20 mouse cellular contexts compared by ENCODE assay signal in genomic region chr7:132333078-132333477, GRCm38 (mm10). TPM values are rescaled to one million over a fixed set of nuclear protein-coding genes. Genes with fewer than 3 reads are reported as not detected.
DNase-seq lines count a peak whose midpoint lies in the region; ATAC-seq and TF ChIP-seq lines count a peak whose summit lies in the region.
"Had no signal": no experiment of that assay in that cellular context is flagged by ENCODE, and none has a peak within 500 bp of the region (broad histone marks: within the 10 kb centered on the region; RNA-seq: fewer than 3 reads in every experiment).

No protein-coding gene starts in this region.

- H3K79me2 ChIP-seq in MEL (ENCODE audit: control insufficient read depth, insufficient read depth, low read length, poor library complexity) = no peaks in the 10 kb centered on the region

- peaks cover 28 to 46% of the 10 kb centered on the region in 2 experiments for H3K4me1 ChIP-seq in MEL (ENCODE audit: control insufficient read depth in 1 of 2, insufficient read depth in 2 of 2, low read length in 2 of 2)

- no peak overlapping the region for H3K27ac ChIP-seq in MEL (ENCODE audit: control insufficient read depth, low read depth, low read length)
- H3K27ac ChIP-seq: embryonic facial prominence, embryonic 15.5 days; forebrain, embryonic 10.5 days; heart, embryonic 13.5 days; hindbrain, embryonic 14.5 days had no signal

- peak; percentile 72 for ATAC-seq in granulocyte monocyte progenitor cell, adult 5-6 weeks (replicated peaks; ENCODE audit: poor library complexity, severe bottlenecking)
- ATAC-seq: CD4-positive, CD25-positive, alpha-beta regulatory T cell, adult 4 months; forebrain, embryonic 14.5 days had no signal

- no peaks in the 10 kb centered on the region for H3K27me3 ChIP-seq in MEL (ENCODE audit: control insufficient read depth in 1 of 2, insufficient read depth in 2 of 2, low read length in 2 of 2)
- no peaks in the 10 kb centered on the region for H3K27me3 ChIP-seq in splenic B cell, adult 2 months (ENCODE audit: control insufficient read depth, insufficient read depth, low read length, poor library complexity, severe bottlenecking)
- H3K27me3 ChIP-seq: embryonic facial prominence, embryonic 15.5 days had no signal

- TF ChIP-seq CTCF in MEL (IDR thresholded peaks at IDR 0.05 in 2 of 3, conservative IDR thresholded peaks at IDR 0.05 in 1 of 3; ENCODE audit: control insufficient read depth in 1 of 3, insufficient read depth in 1 of 3, low read depth in 2 of 3, low read length in 3 of 3, poor library complexity in 1 of 3, severe bottlenecking in 1 of 3) = no peak

- peak; percentile 24 for DNase-seq in A20 (ENCODE audit: low read depth, low spot score)
- peak; percentile 38 for DNase-seq in MEL (ENCODE audit: low read depth, low spot score)
- peak; percentile 35 for DNase-seq in splenic B cell, adult 2 months (ENCODE audit: low read depth, low spot score)
- DNase-seq in adrenal gland, postnatal 25 days = no peak
- no peak for DNase-seq in spleen, adult 12 weeks (ENCODE audit: low spot score)
- DNase-seq: adrenal gland, postnatal 10 days; cerebellum, adult 18-20 months; cerebellum, adult 9-11 months; cerebellum, postnatal 36 days; gastrocnemius, postnatal 36 days; heart, postnatal 4 days had no signal

- H3K9ac ChIP-seq in MEL (ENCODE audit: control insufficient read depth, low read depth, low read length, poor library complexity, severe bottlenecking) = no peak overlapping the region
- H3K9ac ChIP-seq: embryonic facial prominence, embryonic 15.5 days; heart, embryonic 13.5 days; hindbrain, embryonic 14.5 days had no signal

- H3K4me3 ChIP-seq in MEL (ENCODE audit: control insufficient read depth in 1 of 2, insufficient read depth in 1 of 2, low read depth in 2 of 2, low read length in 2 of 2) = no peak overlapping the region
- H3K4me3 ChIP-seq: embryonic facial prominence, embryonic 15.5 days; erythroblast, embryonic 14.5 days; forebrain, embryonic 10.5 days; heart, embryonic 13.5 days had no signal

- no peak for TF ChIP-seq EP300 in MEL (IDR thresholded peaks at IDR 0.05; ENCODE audit: low read depth in 1 of 2, low read length in 2 of 2)

- H3K9me3 ChIP-seq in MEL (replicated peaks; ENCODE audit: insufficient read depth, low read length) = no peaks in the 10 kb centered on the region
- H3K9me3 ChIP-seq: embryonic facial prominence, embryonic 15.5 days; forebrain, embryonic 10.5 days; heart, embryonic 13.5 days had no signal

- H3K36me3 ChIP-seq in MEL (ENCODE audit: control insufficient read depth in 1 of 2, insufficient read depth in 2 of 2, low read length in 2 of 2) = peaks cover 0 to 26% of the 10 kb centered on the region in 2 experiments; a peak in 2 of 4 replicates
- no peaks in the 10 kb centered on the region for H3K36me3 ChIP-seq in splenic B cell, adult 2 months (ENCODE audit: control insufficient read depth, insufficient read depth, low read length, poor library complexity, severe bottlenecking)
- H3K36me3 ChIP-seq: embryonic facial prominence, embryonic 15.5 days; forebrain, embryonic 10.5 days; G1E; heart, embryonic 13.5 days had no signal

- no peak for TF ChIP-seq POLR2A in MEL (IDR thresholded peaks at IDR 0.05; ENCODE audit: control insufficient read depth in 1 of 2, insufficient read depth in 1 of 2, low read depth in 1 of 2, low read length in 2 of 2, poor library complexity in 1 of 2)

- TF ChIP-seq RAD21 in MEL (IDR thresholded peaks at IDR 0.05; ENCODE audit: low read depth, low read length) = no peak

TF ChIP-seq in MEL, 35 proteins besides CTCF, POLR2A, EP300 and RAD21:
- no peak for TF ChIP-seq ZNF384 (IDR thresholded peaks at IDR 0.05; ENCODE audit: low read depth, low read length)
- TF ChIP-seq BHLHE40 (IDR thresholded peaks at IDR 0.05; ENCODE audit: borderline replicate concordance, low read depth, low read length) = no peak
- no peak for TF ChIP-seq NRF1 (IDR thresholded peaks at IDR 0.05; ENCODE audit: insufficient read depth, low read depth, low read length, poor library complexity, severe bottlenecking)
- TF ChIP-seq GATA1 (IDR thresholded peaks at IDR 0.05; ENCODE audit: low read depth, low read length) = no peak
- TF ChIP-seq MXI1 (IDR thresholded peaks at IDR 0.05; ENCODE audit: low read depth, low read length) = no peak
- TF ChIP-seq TCF12 (IDR thresholded peaks at IDR 0.05; ENCODE audit: low read depth, low read length) = no peak

RNA-seq across cellular contexts. Expression of gene Chst15, which starts 16.1 kb away (rescaled TPM):
- total RNA-seq in MEL (2012; rRNA removed) = 14.3 and 14.9 TPM in 2 replicates
- 10 to 100 TPM in 1 of 2 experiments, not detected in 1; 18.1 TPM for polyA plus RNA-seq in MEL (2012; ENCODE audit: insufficient read depth in 1 of 2, insufficient read length in 2 of 2, low read depth in 1 of 2, low replicate concordance in 2 of 2, missing spikeins in 1 of 2)
- 10.1 and 22.1 TPM in 2 replicates for total RNA-seq in granulocyte monocyte progenitor cell, adult 5-6 weeks (2014; fragmentation: Nextera tagmentation)
- total RNA-seq in granulocyte monocyte progenitor cell, adult 5-6 weeks (2017) = 4.6 and 6.1 TPM in 2 replicates
- 33.6 and 41.1 TPM in 2 replicates for total RNA-seq in adrenal gland, postnatal 25 days (2021)
- polyA plus RNA-seq: G1E had no signal

Comparison
In these comparisons a context has a peak if more than half of its experiments do, and no peak if none do; other contexts are left out.
1. DNase-seq: peak in A20 (single experiment), MEL (single experiment) and splenic B cell, adult 2 months (single experiment); none in adrenal gland, postnatal 25 days (single experiment) and spleen, adult 12 weeks (single experiment).